Mouse (Mus musculus) intestine, postnatal 0 days (tissue): ENCODE results near the gene Porcn. TPM values are rescaled to one million over a fixed set of nuclear protein-coding genes. Genes with fewer than 3 reads are reported as not detected.
A peak's percentile ranks its signal among the peaks of the same experiment; 100 is the strongest.

Experiments used
- ATAC-seq: fragments of 200-750 bp; cut with Nextera tagmentation; 2 replicates; pipeline ENCODE4 v1.8.0; 2017; ENCODE audit warnings: mild to moderate bottlenecking, moderate TSS enrichment, moderate library complexity
- H3K27ac ChIP-seq: fragments of 300-500 bp; sonication (generic); 2 replicates; pipeline ENCODE4 v1.5.1; 2014; ENCODE audit warnings: mild to moderate bottlenecking, low read depth, low read length, moderate library complexity
- H3K27me3 ChIP-seq: fragments of 300-500 bp; sonication (generic); replicated peaks from 2 replicates; pipeline ENCODE4 v1.6.1; 2014; ENCODE audit warnings: low read length, mixed read lengths; ENCODE audit not compliant: control insufficient read depth, insufficient read depth
- H3K36me3 ChIP-seq: fragments of 300-500 bp; sonication (generic); 2 replicates; pipeline ENCODE4 v1.6.1; 2014; ENCODE audit warnings: mild to moderate bottlenecking, moderate library complexity; ENCODE audit not compliant: control insufficient read depth, insufficient read depth
- H3K4me1 ChIP-seq: fragments of 300-500 bp; sonication (generic); replicated peaks from 2 replicates; pipeline ENCODE4 v1.6.1; 2014; ENCODE audit warnings: antibody characterized with exemption, low read length, mixed read lengths; ENCODE audit not compliant: control insufficient read depth, insufficient read depth
- H3K4me2 ChIP-seq: fragments of 300-500 bp; sonication (generic); replicated peaks from 2 replicates; pipeline ENCODE4 v1.6.1; 2014; ENCODE audit warnings: low read depth, mild to moderate bottlenecking, moderate library complexity
- H3K4me3 ChIP-seq: fragments of 300-500 bp; sonication (generic); 2 replicates; pipeline ENCODE4 v1.5.1; 2014; ENCODE audit warnings: low read depth, low read length
- H3K9ac ChIP-seq: fragments of 300-500 bp; sonication (generic); 2 replicates; pipeline ENCODE4 v1.6.1; 2014; ENCODE audit warnings: mild to moderate bottlenecking, low read depth, low read length
- H3K9me3 ChIP-seq: fragments of 300-500 bp; sonication (generic); 2 replicates; pipeline ENCODE4 v1.6.1; 2016; ENCODE audit warnings: mixed run types; ENCODE audit not compliant: control insufficient read depth
- CTCF ChIP-seq: sonication (generic); IDR thresholded peaks from 2 replicates; pipeline ENCODE4 v1.5.1; 2016; ENCODE audit warnings: low read depth, mild to moderate bottlenecking, control low read depth, antibody characterized with exemption, moderate library complexity
- WGBS: fragments of 180-500 bp; shearing (Covaris S2); extraction: QIAGEN DNeasy Blood & Tissue Kit; methylation state at CpG from one replicate; pipeline ENCODE4 v1.1.7; 2014; 5-methylcytosine and 5-hydroxymethylcytosine counted together
- polyA plus RNA-seq: library from polyadenylated mRNA; unstranded; fragments of >200 nt; fragmentation: Nextera tagmentation; extraction: Ambion mirVana; gene quantifications from 2 replicates; pipeline ENCODE4 v1.2.1, GENCODE M21; 2015

Porcn gene
- polyA plus RNA-seq, 1 experiment from 2014 or later = 4.3 TPM

- Histone ChIP-seq H3K27ac (no peak overlapping the region), H3K4me1 (no peaks in the 10 kb centered on the region), H3K27me3 (no peaks in the 10 kb centered on the region), H3K9me3 (no peaks in the 10 kb centered on the region), H3K4me3 (no peak overlapping the region), H3K9ac (no peak overlapping the region), H3K36me3 (no peaks in the 10 kb centered on the region), H3K4me2 (no peak overlapping the region)
- 88% methylated on average over 10 of the region's 10 CpGs for WGBS
- no peak for TF ChIP-seq CTCF
- no peak for ATAC-seq
These were observed 2.2 kb downstream of the Porcn start for GRCm38 (mm10) chrX:8204076-8204475.

DNA sequence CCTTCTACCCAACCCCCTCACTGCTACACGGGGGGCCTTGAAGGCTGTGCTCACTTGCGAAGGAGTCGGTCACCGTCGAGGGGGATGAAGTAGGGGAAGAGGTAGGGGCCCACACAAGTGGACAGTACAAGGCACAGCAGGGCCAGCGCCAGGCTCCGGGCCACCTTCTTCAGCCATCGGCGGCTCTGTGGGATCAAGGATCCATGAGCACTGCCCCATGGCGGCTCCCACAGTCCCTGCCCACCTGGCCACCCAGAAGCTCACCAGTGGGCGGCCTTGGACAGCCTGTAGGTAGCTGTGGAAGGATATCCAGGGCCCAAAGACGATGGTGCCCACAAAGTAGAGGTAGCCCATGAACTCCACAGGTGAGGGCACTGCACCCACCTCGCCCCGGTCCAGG lies 3.2 kb downstream of the Porcn start:
- Histone ChIP-seq H3K9me3 (no peaks in the 10 kb centered on the region), H3K36me3 (no peaks in the 10 kb centered on the region), H3K4me3 (no peak overlapping the region), H3K27me3 (no peaks in the 10 kb centered on the region), H3K4me2 (no peak overlapping the region), H3K27ac (no peak overlapping the region), H3K4me1 (no peaks in the 10 kb centered on the region), H3K9ac (no peak overlapping the region)
- 86% methylated on average over 14 of the region's 14 CpGs for WGBS
- no peak for TF ChIP-seq CTCF
- no peak for ATAC-seq

GRCm38 (mm10) chrX:8193419-8193723 lies 13.0 kb downstream of the Porcn start, which contains the start of gene Ebp:
Gene Ebp, minus strand, starts transcription at chrX:8193512.
- no peaks in the 10 kb centered on the region for H3K4me1 ChIP-seq
- H3K27me3 ChIP-seq = no peaks in the 10 kb centered on the region
- no peak for TF ChIP-seq CTCF
- H3K4me3 ChIP-seq = peak within 1 kb of the TSS; percentile 61
- peak within 1 kb of the TSS; percentile 73 for H3K4me2 ChIP-seq
- no peaks in the 10 kb centered on the region for H3K36me3 ChIP-seq
- no peaks in the 10 kb centered on the region for H3K9me3 ChIP-seq
- 0 out of 2 replicates have a peak, but pooled peaks have one; percentile 17 for ATAC-seq
- H3K9ac ChIP-seq = peak within 1 kb of the TSS; percentile 58
- H3K27ac ChIP-seq = peak within 1 kb of the TSS; percentile 60; the same call in 1 of the 2 replicates
- 26% methylated on average over 10 of the region's 10 CpGs for WGBS

DNA sequence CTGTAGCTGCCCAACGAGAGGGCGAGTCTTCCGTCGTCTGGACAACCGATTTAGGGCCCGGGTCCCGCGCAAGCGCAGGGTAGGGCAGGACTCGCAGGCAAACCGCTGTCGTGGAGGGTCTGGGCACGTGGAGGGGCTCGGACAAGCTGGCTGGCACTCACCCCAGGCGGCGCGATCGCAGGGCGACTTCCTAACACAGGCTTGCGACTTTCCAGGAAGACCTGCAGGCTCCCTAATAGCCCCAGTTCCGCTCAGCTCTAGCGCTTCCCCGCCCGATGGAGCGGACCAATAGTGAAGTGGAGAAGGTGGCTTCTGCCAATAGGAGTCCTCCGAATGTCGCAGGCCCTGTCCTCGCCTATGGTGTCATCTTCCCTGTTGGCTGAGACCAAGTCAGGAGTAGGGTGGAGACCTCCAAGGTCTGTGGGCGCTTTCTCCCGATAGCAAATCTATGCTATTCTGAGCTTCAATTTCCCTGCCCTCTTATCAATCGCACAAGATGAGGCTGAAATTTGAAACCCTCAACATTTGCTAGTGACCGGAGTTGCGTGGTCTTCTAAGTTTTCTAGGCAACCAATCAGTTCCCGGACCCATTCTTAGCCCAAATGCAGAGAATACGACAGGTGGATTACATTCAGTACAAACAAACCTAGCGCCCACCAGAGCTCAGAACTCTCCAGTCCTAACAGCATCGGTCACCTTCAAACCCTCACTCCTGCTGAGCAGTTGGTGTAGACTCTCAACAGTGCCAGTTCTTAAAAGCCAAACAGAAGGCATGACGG lies 13.5 kb downstream of the Porcn start:
- Histone ChIP-seq H3K27me3 (no peaks in the 10 kb centered on the region), H3K4me1 (no peaks in the 10 kb centered on the region), H3K9me3 (no peaks in the 10 kb centered on the region), H3K9ac (peak overlapping the region; percentile 58), H3K4me3 (peak overlapping the region; percentile 61), H3K27ac (peak overlapping the region; percentile 60; the same call in 1 of the 2 replicates), H3K4me2 (peak overlapping the region; percentile 73), H3K36me3 (no peaks in the 10 kb centered on the region)
- no peak for TF ChIP-seq CTCF
- peak; percentile 97 for ATAC-seq
- WGBS = 12% methylated on average over 38 of the region's 38 CpGs

DNA sequence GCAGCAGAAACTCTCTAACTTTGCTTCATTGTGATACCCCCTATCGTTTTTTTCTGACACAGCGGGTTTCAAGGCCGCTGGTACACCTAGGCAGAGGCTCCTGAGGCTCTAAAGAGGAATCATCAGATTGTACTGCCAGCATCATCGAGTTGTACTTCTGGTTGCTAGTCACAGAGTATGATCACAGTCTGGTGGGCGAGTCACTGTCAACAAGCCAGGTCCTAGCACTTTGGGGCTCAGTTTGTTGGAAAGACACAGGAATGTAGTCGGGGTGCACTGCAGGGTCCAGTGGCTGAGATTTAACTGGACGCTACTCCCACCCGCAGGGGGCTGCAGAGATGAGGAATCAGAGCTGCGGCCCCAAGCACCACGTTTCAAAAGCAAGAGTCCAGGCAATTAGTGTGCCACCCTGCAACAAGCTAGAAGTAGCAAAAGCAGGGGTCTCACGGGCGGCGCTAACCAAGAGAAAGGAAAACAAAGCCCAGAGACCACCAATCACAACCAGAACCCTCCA lies 14.1 kb downstream of the Porcn start:
- no peaks in the 10 kb centered on the region for H3K9me3 ChIP-seq
- no peak; the same call in 1 of the 2 replicates for ATAC-seq
- peak overlapping the region; percentile 61 for H3K4me3 ChIP-seq
- peak overlapping the region; percentile 60; the same call in 1 of the 2 replicates for H3K27ac ChIP-seq
- no peaks in the 10 kb centered on the region for H3K4me1 ChIP-seq
- no peaks in the 10 kb centered on the region for H3K36me3 ChIP-seq
- TF ChIP-seq CTCF = peak; percentile 34
- peak overlapping the region; percentile 58 for H3K9ac ChIP-seq
- WGBS = 13% methylated on average over 13 of the region's 13 CpGs
- peak overlapping the region; percentile 73 for H3K4me2 ChIP-seq
- H3K27me3 ChIP-seq = no peaks in the 10 kb centered on the region

DNA sequence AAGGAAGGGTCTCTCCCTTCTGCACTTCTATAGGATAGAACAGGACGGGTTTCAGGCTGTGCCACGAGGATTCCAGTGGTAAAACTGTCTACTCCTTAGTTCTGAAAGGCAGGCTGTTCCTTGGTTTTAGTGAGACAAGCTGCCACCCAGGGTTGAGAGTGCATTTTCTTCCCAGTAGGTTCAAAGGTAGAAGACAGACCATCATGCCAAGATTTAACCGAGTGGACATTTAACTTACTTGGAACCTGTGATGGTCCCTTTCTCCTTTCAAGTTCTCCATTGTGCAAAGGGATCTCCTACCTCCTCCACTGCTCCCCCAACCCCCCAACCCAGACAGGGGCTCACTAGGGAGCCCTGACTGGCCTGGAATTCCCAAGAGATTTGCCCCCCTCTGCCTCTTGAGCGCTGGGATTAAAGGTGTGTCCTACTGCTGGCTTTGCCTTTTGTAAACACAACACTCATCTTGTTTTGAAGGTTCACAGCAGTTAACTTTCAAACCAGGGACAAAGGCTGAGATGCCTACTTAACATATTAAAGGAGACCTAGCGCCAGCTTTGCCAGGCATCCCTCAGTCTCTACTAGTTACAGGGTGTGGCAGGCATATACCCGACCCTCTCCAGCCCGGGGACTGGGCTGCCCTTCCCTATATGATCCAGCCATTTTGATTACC lies 23.3 kb downstream of the Porcn start:
- Histone ChIP-seq H3K9ac (no peak overlapping the region), H3K4me3 (no peak overlapping the region), H3K4me1 (no peaks in the 10 kb centered on the region), H3K9me3 (no peaks in the 10 kb centered on the region), H3K27ac (no peak overlapping the region), H3K36me3 (no peaks in the 10 kb centered on the region), H3K27me3 (no peaks in the 10 kb centered on the region), H3K4me2 (no peak overlapping the region)
- TF ChIP-seq CTCF = no peak
- 21% methylated on average over 7 of the region's 7 CpGs for WGBS
- ATAC-seq = no peak
